Mouse (Mus musculus) liver, adult 2 months (tissue): ENCODE data around the gene Bcl10. TPM values are rescaled to one million over a fixed set of nuclear protein-coding genes. Genes with fewer than 3 reads are reported as not detected.
"Not testable (repeated sequence)": the region's sequence is repeated elsewhere in the genome, so short reads cannot be mapped to it uniquely, and the experiment has no call there.

Experiments used
- DNase-seq: peaks from one replicate; pipeline ENCODE4 v3.0.0-alpha.2; 2011; ENCODE audit warnings: low read depth, low spot score; ENCODE audit errors: extremely low read depth
- H3K27ac ChIP-seq: fragments of 200-500 bp; replicated peaks from 2 replicates; pipeline ENCODE4 v1.5.1; 2012; ENCODE audit warnings: low read depth, mild to moderate bottlenecking, control low read depth, inconsistent platforms, low read length; ENCODE audit not compliant: insufficient read depth
- H3K27me3 ChIP-seq: fragments of 200-500 bp; 2 replicates; pipeline ENCODE4 v1.6.1; 2012; ENCODE audit warnings: mild to moderate bottlenecking, moderate library complexity, low read length, inconsistent platforms; ENCODE audit not compliant: control insufficient read depth, insufficient read depth
- H3K36me3 ChIP-seq: fragments of 200-500 bp; 2 replicates; pipeline ENCODE4 v1.6.1; 2012; ENCODE audit warnings: low read length, inconsistent platforms; ENCODE audit not compliant: control insufficient read depth, insufficient read depth
- H3K4me1 ChIP-seq: fragments of 200-500 bp; 2 replicates; pipeline ENCODE4 v1.6.1; 2011; ENCODE audit warnings: low read length; ENCODE audit not compliant: control insufficient read depth, insufficient read depth
- H3K4me3 ChIP-seq: fragments of 200-500 bp; 2 replicates; pipeline ENCODE4 v1.5.1; 2011; ENCODE audit warnings: low read depth, mild to moderate bottlenecking, control low read depth, low read length, moderate library complexity; ENCODE audit not compliant: insufficient read depth
- H3K79me2 ChIP-seq: fragments of 200-500 bp; 2 replicates; pipeline ENCODE4 v1.6.1; 2012; ENCODE audit warnings: inconsistent platforms, mild to moderate bottlenecking, low read length, moderate library complexity; ENCODE audit not compliant: control insufficient read depth, insufficient read depth
- H3K9ac ChIP-seq: fragments of 200-500 bp; 2 replicates; pipeline ENCODE4 v1.6.1; 2012; ENCODE audit warnings: low read depth, mild to moderate bottlenecking, control low read depth, inconsistent platforms, low read length
- CTCF ChIP-seq: fragments of 200-500 bp; IDR thresholded peaks from 2 replicates; pipeline ENCODE4 v1.5.1; 2011; ENCODE audit warnings: low read depth, low read length, control low read depth
- POLR2A ChIP-seq: fragments of 200-500 bp; IDR thresholded peaks from 2 replicates; pipeline ENCODE4 v1.6.1; 2011; ENCODE audit warnings: low read length, control low read depth; ENCODE audit not compliant: insufficient read depth; ENCODE audit errors: extremely low read depth
- WGBS: fragments of 180-500 bp; shearing (Covaris S2); methylation state at CpG from one replicate; pipeline ENCODE4 v1.1.7; 2018; 5-methylcytosine and 5-hydroxymethylcytosine counted together
- polyA plus RNA-seq: library from polyadenylated mRNA; depleted of rRNA; stranded (reverse); fragments of >200 nt; gene quantifications from 2 replicates; pipeline ENCODE4 v1.2.3, GENCODE M21; 2012
- total RNA-seq: library from RNA; depleted of rRNA; stranded (reverse); fragments of >200 nt; gene quantifications from 2 replicates; pipeline ENCODE4 v1.2.3, GENCODE M21; 2014

The Bcl10 gene
- total and polyA plus RNA-seq, 2 experiments = 4.7 to 12.0 TPM

DNA sequence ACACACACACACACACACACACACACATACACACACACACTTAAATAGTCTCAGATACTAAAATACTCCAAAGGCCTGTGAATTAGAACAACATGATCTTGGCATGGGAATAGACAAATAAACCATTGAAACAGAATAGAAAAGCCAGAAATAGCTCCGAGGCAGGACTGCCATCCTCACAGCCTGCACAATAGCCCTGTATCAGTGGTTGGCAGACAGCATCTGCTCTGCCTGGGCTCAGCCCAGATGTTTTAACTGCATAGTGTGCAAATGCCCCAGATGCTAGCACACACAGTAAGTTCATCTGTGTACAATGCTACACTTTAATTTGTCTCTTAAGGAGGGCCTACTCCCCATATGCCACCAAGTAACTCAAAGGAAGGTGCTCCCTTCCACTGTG lies 37.2 kb downstream of the Bcl10 start:
- Histone ChIP-seq H3K9ac (no peak overlapping the region), H3K27ac (no peak overlapping the region), H3K79me2 (no peaks in the 10 kb centered on the region), H3K4me1 (0 out of 2 replicates have a peak, but pooled peaks cover 3% of the 10 kb centered on the region), H3K36me3 (no peaks in the 10 kb centered on the region), H3K27me3 (no peaks in the 10 kb centered on the region), H3K4me3 (no peak overlapping the region)
- TF ChIP-seq POLR2A (no peak), CTCF (no peak)
- no peak for DNase-seq
- 30% methylated on average over 1 of the region's 1 CpGs for WGBS

DNA sequence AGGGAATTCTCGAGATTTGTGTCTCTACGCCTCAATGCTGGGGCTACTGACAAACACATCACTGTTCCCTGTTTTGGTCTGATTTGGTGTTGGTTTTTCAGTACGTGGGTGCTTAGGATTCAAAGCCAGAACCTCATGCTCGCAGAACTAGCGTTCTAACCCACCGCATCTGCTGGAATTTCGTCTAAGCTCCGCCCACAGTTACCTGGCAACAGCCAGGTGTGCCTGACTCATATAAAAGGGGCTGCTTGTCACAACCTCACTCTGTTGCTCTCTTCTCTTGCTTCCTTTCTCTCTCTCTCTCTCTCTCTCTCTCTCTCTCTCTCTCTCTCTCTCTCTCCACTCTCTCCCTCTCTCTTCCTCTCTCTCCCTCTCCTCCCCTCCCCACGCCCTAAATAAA lies 39.8 kb downstream of the Bcl10 start:
- Histone ChIP-seq H3K79me2 (no peaks in the 10 kb centered on the region), H3K27ac (no peak overlapping the region), H3K36me3 (no peaks in the 10 kb centered on the region), H3K9ac (no peak overlapping the region), H3K27me3 (no peaks in the 10 kb centered on the region), H3K4me3 (no peak overlapping the region), H3K4me1 (0 out of 2 replicates have a peak, but pooled peaks cover 3% of the 10 kb centered on the region)
- DNase-seq = no peak
- TF ChIP-seq POLR2A (no peak), CTCF (no peak)
- WGBS = 79% methylated on average over 9 of the region's 9 CpGs

DNA sequence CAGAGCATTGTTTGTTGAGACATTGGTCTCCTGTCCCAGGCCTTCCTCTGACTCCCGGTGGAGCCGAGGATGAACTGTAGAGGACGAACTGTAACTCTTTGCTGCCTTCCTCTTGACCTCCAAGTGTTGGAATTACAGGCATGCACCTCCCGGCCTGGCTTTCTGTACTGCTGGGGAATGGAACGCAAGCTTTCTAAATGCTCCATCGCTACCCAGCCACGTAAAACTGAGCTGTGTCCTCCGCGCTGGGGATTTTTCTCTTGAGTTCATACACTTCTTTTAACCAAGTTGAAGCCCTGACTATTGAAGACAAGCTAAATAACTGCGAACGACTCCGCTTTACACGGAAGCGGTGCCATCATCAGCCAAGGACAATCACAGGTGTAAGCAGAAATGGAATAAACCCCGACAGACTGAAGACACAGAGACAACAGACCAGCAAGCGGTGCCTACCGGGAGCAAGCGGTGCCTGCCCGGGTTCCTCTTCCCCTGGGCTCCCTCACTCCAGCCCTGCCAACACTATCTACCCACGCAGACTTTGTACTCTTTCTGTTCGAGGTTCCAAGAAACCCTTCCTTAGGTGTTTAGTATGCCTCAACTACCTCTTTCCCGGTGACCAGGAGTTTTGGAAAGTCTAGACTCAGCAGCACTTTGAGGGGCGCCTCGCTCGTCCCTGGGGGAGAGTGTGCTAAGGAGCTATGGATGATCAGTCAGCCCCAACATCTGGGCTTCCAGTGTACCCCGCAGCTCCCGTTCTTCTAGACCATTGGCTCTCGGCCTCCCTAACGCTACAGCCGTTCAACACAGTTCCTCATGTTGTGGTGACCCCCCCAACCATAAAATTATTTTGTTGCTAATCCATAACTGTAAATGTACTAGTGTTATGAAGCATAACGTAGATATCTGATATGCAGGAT lies 40.8 kb downstream of the Bcl10 start:
- Histone ChIP-seq H3K27ac (0 out of 2 replicates have a peak overlapping the region, but pooled peaks have one; percentile 1), H3K9ac (no peak overlapping the region; the same call in 1 of the 2 replicates), H3K36me3 (no peaks in the 10 kb centered on the region), H3K4me1 (0 out of 2 replicates have a peak, but pooled peaks cover 3% of the 10 kb centered on the region), H3K4me3 (no peak overlapping the region), H3K79me2 (no peaks in the 10 kb centered on the region), H3K27me3 (no peaks in the 10 kb centered on the region)
- TF ChIP-seq POLR2A (no peak), CTCF (no peak)
- DNase-seq = peak; percentile 41
- 28% methylated on average over 31 of the region's 31 CpGs for WGBS

DNA sequence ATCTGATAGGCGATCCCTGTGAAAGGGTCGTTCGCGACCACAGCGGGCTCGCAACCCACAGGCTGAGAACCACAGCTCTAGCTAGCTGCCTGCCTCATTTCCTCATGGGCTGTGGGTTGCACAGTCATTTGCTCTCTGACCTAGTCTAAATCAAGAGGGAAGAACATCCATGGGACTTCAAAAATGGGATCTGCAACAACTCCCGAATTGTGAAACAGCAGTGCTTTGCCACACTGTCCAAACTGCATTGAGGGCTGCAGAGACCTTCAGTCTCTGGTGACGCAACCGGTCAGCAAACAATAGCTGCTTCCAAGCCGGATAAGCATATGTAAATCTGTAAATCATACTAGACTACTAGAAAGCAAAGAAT lies 41.4 kb downstream of the Bcl10 start:
- H3K4me1 ChIP-seq = 0 out of 2 replicates have a peak, but pooled peaks cover 3% of the 10 kb centered on the region
- peak; percentile 96 for DNase-seq
- H3K4me3 ChIP-seq = no peak overlapping the region
- H3K27ac ChIP-seq = 0 out of 2 replicates have a peak overlapping the region, but pooled peaks have one; percentile 1
- 7% methylated on average over 10 of the region's 10 CpGs for WGBS
- TF ChIP-seq CTCF = no peak
- no peak for TF ChIP-seq POLR2A
- no peaks in the 10 kb centered on the region for H3K79me2 ChIP-seq
- H3K36me3 ChIP-seq = no peaks in the 10 kb centered on the region
- H3K27me3 ChIP-seq = no peaks in the 10 kb centered on the region
- no peak overlapping the region for H3K9ac ChIP-seq

DNA sequence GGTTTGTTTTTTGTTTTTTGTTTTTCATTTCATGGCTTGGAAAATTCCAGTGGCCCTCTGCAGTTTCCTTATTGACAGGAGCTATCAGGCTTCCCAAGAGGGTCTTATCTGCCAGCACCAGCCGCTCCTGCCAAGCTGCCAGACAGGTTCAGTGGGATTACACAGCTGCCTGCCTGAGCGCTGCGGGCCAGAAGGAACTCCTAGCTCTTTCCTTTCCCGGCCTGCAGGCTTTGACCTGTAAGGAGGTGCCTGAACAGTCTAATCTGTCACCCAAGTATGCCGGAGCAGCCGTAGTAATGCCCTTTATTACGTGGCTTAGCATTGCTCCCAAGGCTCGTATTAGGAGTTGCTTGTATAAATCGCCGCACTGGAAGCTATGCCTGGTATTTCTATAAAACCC lies 41.9 kb downstream of the Bcl10 start:
- 0 out of 2 replicates have a peak, but pooled peaks cover 3% of the 10 kb centered on the region for H3K4me1 ChIP-seq
- H3K4me3 ChIP-seq = no peak overlapping the region
- no peak for TF ChIP-seq POLR2A
- no peak for TF ChIP-seq CTCF
- 36% methylated on average over 10 of the region's 10 CpGs for WGBS
- H3K27me3 ChIP-seq = no peaks in the 10 kb centered on the region
- no peak overlapping the region for H3K9ac ChIP-seq
- no peak for DNase-seq
- no peak overlapping the region for H3K27ac ChIP-seq
- H3K79me2 ChIP-seq = no peaks in the 10 kb centered on the region
- H3K36me3 ChIP-seq = no peaks in the 10 kb centered on the region

DNA sequence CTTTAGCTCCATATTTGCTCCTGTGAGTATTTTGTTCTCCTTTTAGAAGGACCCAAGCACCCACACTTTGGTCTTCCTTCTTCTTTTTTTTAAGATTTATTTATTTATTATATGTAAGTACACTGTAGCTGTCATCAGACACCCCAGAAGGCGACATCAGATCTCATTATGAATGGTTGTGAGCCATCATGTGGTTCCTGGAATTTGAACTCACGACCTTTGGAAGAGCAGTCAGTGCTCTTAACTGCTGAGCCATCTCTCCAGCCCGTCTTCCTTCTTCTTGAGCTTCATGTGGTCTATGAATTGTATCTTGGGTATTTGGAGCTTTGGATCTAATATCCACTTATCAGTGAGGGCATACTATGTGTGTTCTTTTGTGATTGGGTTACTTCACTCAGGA lies 43.0 kb downstream of the Bcl10 start:
- H3K36me3 ChIP-seq, H3K9ac ChIP-seq, H3K27me3 ChIP-seq, H3K4me1 ChIP-seq, H3K79me2 ChIP-seq, H3K4me3 ChIP-seq, DNase-seq, H3K27ac ChIP-seq: not testable (repeated sequence)
- WGBS = 83% methylated on average over 3 of the region's 3 CpGs
